Mouse (Mus musculus): ENCODE results near the gene Idh1.

Gene Idh1

GRCm38 (mm10) chr1:65112807-65113196, 73.5 kb downstream of the Idh1 start:
- peak; percentile 13 for DNase-seq (ENCODE audit: low spot score)

- DNase-seq (ENCODE audit: low spot score) = peak; percentile 96
These were observed 74.1 kb downstream of the Idh1 start for GRCm38 (mm10) chr1:65112031-65112806.

GRCm38 (mm10) chr1:65109756-65110435, 76.4 kb downstream of the Idh1 start:
- DNase-seq (ENCODE audit: low spot score) = no peak

GRCm38 (mm10) chr1:65109196-65109595, 77.1 kb downstream of the Idh1 start:
- no peak for DNase-seq (ENCODE audit: low spot score)
